ENCODE assay signal across 14 mouse cellular contexts in genomic region chr1:89568546-89569405, GRCm38 (mm10).
A peak's percentile ranks its signal among the peaks of the same experiment; 100 is the strongest.
DNase-seq lines count a peak whose midpoint lies in the region; ATAC-seq and TF ChIP-seq lines count a peak whose summit lies in the region.
"Had no signal": no experiment of that assay in that cellular context is flagged by ENCODE, and none has a peak within 500 bp of the region (broad histone marks: within the 10 kb centered on the region; RNA-seq: fewer than 3 reads in every experiment).

No protein-coding gene starts in this region.

- no peaks in the 10 kb centered on the region for H3K36me3 ChIP-seq in hindbrain, embryonic 10.5 days
- no peaks in the 10 kb centered on the region for H3K36me3 ChIP-seq in hindbrain, postnatal 0 days (ENCODE audit: insufficient read depth, low read length)
- no peaks in the 10 kb centered on the region for H3K36me3 ChIP-seq in midbrain, embryonic 10.5 days
- H3K36me3 ChIP-seq in midbrain, embryonic 15.5 days (replicated peaks), result no peaks in the 10 kb centered on the region
- H3K36me3 ChIP-seq in limb, embryonic 10.5 days, result no peaks in the 10 kb centered on the region
- H3K36me3 ChIP-seq: embryonic facial prominence, embryonic 12.5 days; G1E; heart, embryonic 15.5 days; neural tube, embryonic 12.5 days had no signal

- no peak for DNase-seq in hindbrain, embryonic 10.5 days (ENCODE audit: low spot score)
- no peak for DNase-seq in hindbrain, postnatal 0 days (ENCODE audit: low spot score)
- DNase-seq in midbrain, embryonic 10.5 days (ENCODE audit: low spot score), result no peak
- no peak for DNase-seq in limb, embryonic 10.5 days (ENCODE audit: low spot score)
- DNase-seq in B cell, adult 2 months, result no peak
- no peak for DNase-seq in urinary bladder, postnatal 10 days (ENCODE audit: low spot score)
- DNase-seq: cerebellum, adult 9-11 months; right cerebral cortex, postnatal 14 days had no signal

- H3K9me3 ChIP-seq in hindbrain, embryonic 10.5 days, result no peaks in the 10 kb centered on the region
- no peaks in the 10 kb centered on the region for H3K9me3 ChIP-seq in hindbrain, postnatal 0 days (ENCODE audit: low read length)
- H3K9me3 ChIP-seq in midbrain, embryonic 10.5 days (replicated peaks), result no peaks in the 10 kb centered on the region
- no peaks in the 10 kb centered on the region for H3K9me3 ChIP-seq in midbrain, embryonic 15.5 days
- no peaks in the 10 kb centered on the region for H3K9me3 ChIP-seq in limb, embryonic 10.5 days (replicated peaks)
- H3K9me3 ChIP-seq: embryonic facial prominence, embryonic 12.5 days; heart, embryonic 15.5 days; neural tube, embryonic 12.5 days had no signal

- H3K4me1 ChIP-seq in hindbrain, embryonic 10.5 days (replicated peaks), result peaks cover 86% of the 10 kb centered on the region
- H3K4me1 ChIP-seq in hindbrain, postnatal 0 days (ENCODE audit: insufficient read depth, low read length), result peaks cover 52% of the 10 kb centered on the region
- H3K4me1 ChIP-seq in midbrain, embryonic 10.5 days, result peaks cover 76% of the 10 kb centered on the region
- H3K4me1 ChIP-seq in midbrain, embryonic 15.5 days, result peaks cover 53% of the 10 kb centered on the region
- peaks cover 59% of the 10 kb centered on the region for H3K4me1 ChIP-seq in limb, embryonic 10.5 days

- 82% methylated on average over 6 of the region's 6 CpGs for WGBS in hindbrain, embryonic 10.5 days
- WGBS in hindbrain, postnatal 0 days, result 33% methylated on average over 6 of the region's 6 CpGs
- WGBS in midbrain, embryonic 10.5 days, result 86% methylated on average over 6 of the region's 6 CpGs
- WGBS in midbrain, embryonic 15.5 days, result 67% methylated on average over 6 of the region's 6 CpGs
- 65% methylated on average over 6 of the region's 6 CpGs for WGBS in limb, embryonic 10.5 days

- peak overlapping the region; percentile 59; the same call in 1 of the 2 replicates for H3K27ac ChIP-seq in hindbrain, embryonic 10.5 days
- H3K27ac ChIP-seq in hindbrain, postnatal 0 days, result no peak overlapping the region
- peak overlapping the region; percentile 42; the same call in 1 of the 2 replicates for H3K27ac ChIP-seq in midbrain, embryonic 10.5 days (replicated peaks)
- no peak overlapping the region for H3K27ac ChIP-seq in midbrain, embryonic 15.5 days
- H3K27ac ChIP-seq in limb, embryonic 10.5 days, result peak overlapping the region; percentile 75
- H3K27ac ChIP-seq: embryonic facial prominence, embryonic 12.5 days; heart, embryonic 15.5 days; neural tube, embryonic 12.5 days had no signal

- H3K4me3 ChIP-seq in hindbrain, embryonic 10.5 days, result no peak overlapping the region
- H3K4me3 ChIP-seq in hindbrain, postnatal 0 days (ENCODE audit: low read length), result no peak overlapping the region
- no peak overlapping the region for H3K4me3 ChIP-seq in midbrain, embryonic 10.5 days
- H3K4me3 ChIP-seq in midbrain, embryonic 15.5 days, result no peak overlapping the region
- H3K4me3 ChIP-seq in limb, embryonic 10.5 days, result no peak overlapping the region; the same call in 1 of the 2 replicates
- H3K4me3 ChIP-seq: embryonic facial prominence, embryonic 12.5 days; heart, embryonic 15.5 days; neural tube, embryonic 12.5 days had no signal

- no peak overlapping the region for H3K9ac ChIP-seq in hindbrain, postnatal 0 days (replicated peaks; ENCODE audit: low read length)
- no peak overlapping the region for H3K9ac ChIP-seq in midbrain, embryonic 15.5 days
- H3K9ac ChIP-seq: embryonic facial prominence, embryonic 12.5 days; heart, embryonic 15.5 days; neural tube, embryonic 12.5 days had no signal

- H3K27me3 ChIP-seq in hindbrain, embryonic 10.5 days (ENCODE audit: insufficient read depth, poor library complexity, severe bottlenecking), result no peaks in the 10 kb centered on the region
- no peaks in the 10 kb centered on the region for H3K27me3 ChIP-seq in hindbrain, postnatal 0 days (ENCODE audit: insufficient read depth, low read length)
- H3K27me3 ChIP-seq in midbrain, embryonic 10.5 days (ENCODE audit: low read depth, poor library complexity, severe bottlenecking), result no peaks in the 10 kb centered on the region
- no peaks in the 10 kb centered on the region for H3K27me3 ChIP-seq in midbrain, embryonic 15.5 days (replicated peaks)
- H3K27me3 ChIP-seq in limb, embryonic 10.5 days (ENCODE audit: low read depth, poor library complexity, severe bottlenecking), result no peaks in the 10 kb centered on the region
- H3K27me3 ChIP-seq: embryonic facial prominence, embryonic 12.5 days; heart, embryonic 15.5 days; neural tube, embryonic 12.5 days had no signal

- no peak overlapping the region for H3K4me2 ChIP-seq in hindbrain, postnatal 0 days (ENCODE audit: low read depth, low read length)
- H3K4me2 ChIP-seq in midbrain, embryonic 15.5 days, result no peak overlapping the region
- H3K4me2 ChIP-seq: embryonic facial prominence, embryonic 12.5 days; heart, embryonic 15.5 days; neural tube, embryonic 12.5 days had no signal

- no peak for TF ChIP-seq CTCF in hindbrain, postnatal 0 days (IDR thresholded peaks at IDR 0.05; ENCODE audit: low read depth)

- ATAC-seq in hindbrain, postnatal 0 days, result no peak
- no peak for ATAC-seq in midbrain, embryonic 15.5 days (replicated peaks)
- ATAC-seq: intestine, postnatal 0 days had no signal

Comparison
In these comparisons a context has a peak if more than half of its experiments do, and no peak if none do; other contexts are left out.
1. H3K27ac ChIP-seq: peak in hindbrain, embryonic 10.5 days (single experiment), midbrain, embryonic 10.5 days (single experiment) and limb, embryonic 10.5 days (single experiment); none in hindbrain, postnatal 0 days (single experiment) and midbrain, embryonic 15.5 days (single experiment).